Mouse (Mus musculus) cerebellum, postnatal 36 days (tissue): ENCODE measurements at regions not wholly inside any gene's neighbourhood (a gene's known extent, or its start where the extent isn't known, plus 50 kb on each side); places are given as distances from the start of the nearest gene placed in this dataset.

ENCODE experiments used
- DNase-seq, 2 experiments: peaks; one replicate each; pipeline ENCODE4 v3.0.0; 2021 to 2022; ENCODE audit warnings: mixed read lengths in 2 of 2

- DNase-seq = no peak
Measured at GRCm38 (mm10) chr4:83915871-83916270, 390.5 kb downstream of the Ccdc171 start.

- DNase-seq = no peak
Measured at GRCm38 (mm10) chr4:83917009-83917408, 391.7 kb downstream of the Ccdc171 start.

- no peak for DNase-seq
Measured at GRCm38 (mm10) chr4:83918093-83918492, 392.7 kb downstream of the Ccdc171 start.

- no peak for DNase-seq
Measured at GRCm38 (mm10) chr4:83919041-83919440, 393.7 kb downstream of the Ccdc171 start.

GRCm38 (mm10) chr4:83925118-83925842 lies 399.9 kb downstream of the Ccdc171 start:
- peak; percentile 12 to 16 for DNase-seq

- DNase-seq = no peak
Measured at GRCm38 (mm10) chr4:83926195-83926731, 400.9 kb downstream of the Ccdc171 start.

- DNase-seq = no peak
Measured at GRCm38 (mm10) chr4:83931897-83932654, 406.7 kb downstream of the Ccdc171 start.

- no peak for DNase-seq
Measured at GRCm38 (mm10) chr4:83941693-83942092, 416.3 kb downstream of the Ccdc171 start.

GRCm38 (mm10) chr4:83949612-83950011 lies 424.3 kb downstream of the Ccdc171 start:
- DNase-seq = no peak

GRCm38 (mm10) chr4:83950809-83951409 lies 425.6 kb downstream of the Ccdc171 start:
- no peak for DNase-seq

GRCm38 (mm10) chr4:83956252-83956904 lies 431.0 kb downstream of the Ccdc171 start:
- peak; percentile 38 to 46 for DNase-seq

- no peak for DNase-seq
Measured at GRCm38 (mm10) chr4:83957217-83957692, 431.9 kb downstream of the Ccdc171 start.

GRCm38 (mm10) chr4:83966898-83967297 lies 441.6 kb downstream of the Ccdc171 start:
- DNase-seq = no peak

- DNase-seq = no peak
Measured at GRCm38 (mm10) chr4:83973162-83973561, 447.8 kb downstream of the Ccdc171 start.

GRCm38 (mm10) chr4:83974214-83975012 lies 449.1 kb downstream of the Ccdc171 start:
- no peak for DNase-seq

- no peak for DNase-seq
Measured at GRCm38 (mm10) chr4:83975569-83975968, 450.2 kb downstream of the Ccdc171 start.

GRCm38 (mm10) chr4:83976067-83976466 lies 450.7 kb downstream of the Ccdc171 start:
- DNase-seq = no peak

- DNase-seq = no peak
Measured at GRCm38 (mm10) chr4:83979088-83979487, 453.7 kb downstream of the Ccdc171 start.

GRCm38 (mm10) chr4:83984671-83985391 lies 459.5 kb downstream of the Ccdc171 start:
- DNase-seq = no peak

- no peak for DNase-seq
Measured at GRCm38 (mm10) chr4:83985451-83985850, 460.1 kb downstream of the Ccdc171 start.
